Mouse (Mus musculus) liver, postnatal 0 days (tissue): ENCODE data around the gene Prg3.

Source experiments
- CTCF ChIP-seq: sonication (generic); IDR thresholded peaks from 2 replicates; pipeline ENCODE4 v1.5.1; 2016; ENCODE audit warnings: antibody characterized with exemption, low read depth
- EP300 ChIP-seq: IDR thresholded peaks from 2 replicates; pipeline ENCODE4 v1.6.1; 2016; ENCODE audit warnings: antibody characterized with exemption, low read depth, mild to moderate bottlenecking

DNA sequence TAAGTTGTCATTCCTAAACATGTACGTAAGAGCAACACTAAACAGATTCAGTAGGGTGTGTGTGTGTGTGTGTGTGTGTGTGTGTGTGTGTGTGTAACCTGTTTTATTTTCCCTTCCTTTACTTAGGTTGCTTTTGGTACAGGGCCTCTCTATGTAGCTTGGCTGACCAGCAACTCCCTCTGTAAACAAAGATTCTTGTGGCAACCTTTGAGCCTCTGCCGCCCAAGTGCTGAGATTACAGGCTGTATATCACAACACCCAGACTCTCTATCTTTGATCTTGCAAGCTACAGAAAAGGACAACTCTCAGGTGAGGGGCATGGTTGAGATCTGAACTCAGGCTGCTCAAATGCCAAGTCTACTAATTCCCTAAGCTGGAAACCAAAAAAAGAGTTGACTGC lies 21.2 kb downstream of the Prg3 start:
- TF ChIP-seq CTCF (no peak), EP300 (no peak)
